Mouse (Mus musculus) stomach, embryonic 14.5 days (tissue): ENCODE results near the gene Brap. TPM values are rescaled to one million over a fixed set of nuclear protein-coding genes. Genes with fewer than 3 reads are reported as not detected.
A peak's percentile ranks its signal among the peaks of the same experiment; 100 is the strongest.
"Not testable (repeated sequence)": the region's sequence is repeated elsewhere in the genome, so short reads cannot be mapped to it uniquely, and the experiment has no call there.

Experiments
- ATAC-seq: fragments of 200-750 bp; cut with Nextera tagmentation; 2 replicates; pipeline ENCODE4 v1.8.0; 2017; ENCODE audit warnings: low read depth, moderate TSS enrichment; ENCODE audit not compliant: insufficient number of reproducible peaks, insufficient read depth, low FRiP score
- H3K27ac ChIP-seq: fragments of 300-500 bp; sonication (generic); 2 replicates; pipeline ENCODE4 v1.5.1; 2014; ENCODE audit warnings: mild to moderate bottlenecking, low read length, moderate library complexity, mixed read lengths
- H3K27me3 ChIP-seq: fragments of 300-500 bp; sonication (generic); 2 replicates; pipeline ENCODE4 v1.6.1; 2014; ENCODE audit warnings: low read length, control low read depth, mixed read lengths; ENCODE audit not compliant: control insufficient read depth, insufficient read depth
- H3K36me3 ChIP-seq: fragments of 300-500 bp; sonication (generic); 2 replicates; pipeline ENCODE4 v1.6.1; 2014; ENCODE audit warnings: mild to moderate bottlenecking, control low read depth, low read length, moderate library complexity, mixed read lengths; ENCODE audit not compliant: control insufficient read depth, insufficient read depth
- H3K4me1 ChIP-seq: fragments of 300-500 bp; sonication (generic); 2 replicates; pipeline ENCODE4 v1.6.1; 2014; ENCODE audit warnings: low read length, control low read depth, mixed read lengths; ENCODE audit not compliant: control insufficient read depth, insufficient read depth
- H3K4me2 ChIP-seq: fragments of 300-500 bp; sonication (generic); replicated peaks from 2 replicates; pipeline ENCODE4 v1.6.1; 2014; ENCODE audit warnings: low read depth, low read length, control low read depth
- H3K4me3 ChIP-seq: fragments of 300-500 bp; sonication (generic); 2 replicates; pipeline ENCODE4 v1.5.1; 2014; ENCODE audit warnings: low read depth, low read length, control low read depth
- H3K9ac ChIP-seq: fragments of 300-500 bp; sonication (generic); replicated peaks from 2 replicates; pipeline ENCODE4 v1.6.1; 2014; ENCODE audit warnings: low read depth, mild to moderate bottlenecking, control low read depth, low read length, moderate library complexity, mixed read lengths
- H3K9me3 ChIP-seq: fragments of 300-500 bp; sonication (generic); 2 replicates; pipeline ENCODE4 v1.6.1; 2016; ENCODE audit warnings: low read depth, low read length, control low read depth; ENCODE audit not compliant: control insufficient read depth
- WGBS: fragments of 180-500 bp; shearing (Covaris S2); extraction: QIAGEN DNeasy Blood & Tissue Kit; methylation state at CpG from one replicate; pipeline ENCODE4 v1.1.7; 2014; 5-methylcytosine and 5-hydroxymethylcytosine counted together
- polyA plus RNA-seq: library from polyadenylated mRNA; unstranded; fragments of >200 nt; fragmentation: Nextera tagmentation; extraction: Ambion mirVana; gene quantifications from 2 replicates; pipeline ENCODE4 v1.2.1, GENCODE M21; 2014

The Brap gene
- polyA plus RNA-seq, 1 experiment from 2014 or later: 30.8 TPM

GRCm38 (mm10) chr5:121686113-121686898, 25.9 kb downstream of the Brap start:
- no peak overlapping the region for H3K9ac ChIP-seq
- H3K4me2 ChIP-seq: no peak overlapping the region
- peaks cover 42% of the 10 kb centered on the region for H3K36me3 ChIP-seq
- H3K27me3 ChIP-seq: no peaks in the 10 kb centered on the region
- H3K4me1 ChIP-seq: no peaks in the 10 kb centered on the region
- ATAC-seq: no peak
- 80% methylated on average over 15 of the region's 15 CpGs for WGBS
- no peak overlapping the region for H3K27ac ChIP-seq
- no peak overlapping the region for H3K4me3 ChIP-seq
- H3K9me3 ChIP-seq: no peaks in the 10 kb centered on the region

GRCm38 (mm10) chr5:121690482-121691211, 30.3 kb downstream of the Brap start:
- no peak overlapping the region for H3K27ac ChIP-seq
- H3K27me3 ChIP-seq: no peaks in the 10 kb centered on the region
- ATAC-seq: no peak
- H3K4me2 ChIP-seq: no peak overlapping the region
- H3K4me3 ChIP-seq: no peak overlapping the region
- H3K36me3 ChIP-seq: peaks cover 9% of the 10 kb centered on the region
- WGBS: 73% methylated on average over 7 of the region's 7 CpGs
- H3K9me3 ChIP-seq: no peaks in the 10 kb centered on the region
- no peak overlapping the region for H3K9ac ChIP-seq
- no peaks in the 10 kb centered on the region for H3K4me1 ChIP-seq

GRCm38 (mm10) chr5:121691436-121691835, 31.1 kb downstream of the Brap start:
- not testable (repeated sequence) for H3K27me3 ChIP-seq, H3K4me3 ChIP-seq, H3K36me3 ChIP-seq, H3K9ac ChIP-seq, ATAC-seq, H3K4me2 ChIP-seq, H3K27ac ChIP-seq, H3K4me1 ChIP-seq, H3K9me3 ChIP-seq
- 90% methylated on average over 7 of the region's 7 CpGs for whole genome bisulfite sequencing

- Histone ChIP-seq H3K27me3 (no peaks in the 10 kb centered on the region), H3K4me2 (no peak overlapping the region), H3K4me1 (no peaks in the 10 kb centered on the region), H3K36me3 (no peaks in the 10 kb centered on the region), H3K4me3 (no peak overlapping the region), H3K9me3 (no peaks in the 10 kb centered on the region), H3K27ac (no peak overlapping the region), H3K9ac (no peak overlapping the region)
- ATAC-seq: no peak
- WGBS: 60% methylated on average over 4 of the region's 4 CpGs
These were observed 32.5 kb downstream of the Brap start for GRCm38 (mm10) chr5:121692897-121693296.

GRCm38 (mm10) chr5:121696761-121697160, 36.4 kb downstream of the Brap start:
- Histone ChIP-seq H3K9me3 (no peaks in the 10 kb centered on the region), H3K9ac (no peak overlapping the region), H3K27ac (no peak overlapping the region), H3K36me3 (no peaks in the 10 kb centered on the region), H3K4me2 (no peak overlapping the region), H3K4me1 (peaks cover 2% of the 10 kb centered on the region; the same call in 1 of the 2 replicates), H3K4me3 (no peak overlapping the region), H3K27me3 (no peaks in the 10 kb centered on the region)
- 65% methylated on average over 6 of the region's 6 CpGs for WGBS
- no peak for ATAC-seq

GRCm38 (mm10) chr5:121699891-121700290, 39.5 kb downstream of the Brap start:
- Histone ChIP-seq H3K27me3 (no peaks in the 10 kb centered on the region), H3K27ac (no peak overlapping the region), H3K36me3 (no peaks in the 10 kb centered on the region), H3K4me2 (no peak overlapping the region), H3K4me3 (no peak overlapping the region), H3K4me1 (peaks cover 8% of the 10 kb centered on the region; the same call in 1 of the 2 replicates), H3K9me3 (no peaks in the 10 kb centered on the region), H3K9ac (no peak overlapping the region)
- ATAC-seq: no peak
- 33% methylated on average over 5 of the region's 5 CpGs for WGBS

- Histone ChIP-seq H3K27me3 (no peaks in the 10 kb centered on the region), H3K4me1 (peaks cover 8% of the 10 kb centered on the region; the same call in 1 of the 2 replicates), H3K36me3 (no peaks in the 10 kb centered on the region), H3K9me3 (no peaks in the 10 kb centered on the region), H3K9ac (no peak overlapping the region), H3K4me3 (no peak overlapping the region), H3K27ac (no peak overlapping the region), H3K4me2 (0 out of 2 replicates have a peak overlapping the region, but pooled peaks have one; percentile 8)
- WGBS: 12% methylated on average over 11 of the region's 11 CpGs
- no peak for ATAC-seq
These were observed 40.1 kb downstream of the Brap start for GRCm38 (mm10) chr5:121700496-121700895.

GRCm38 (mm10) chr5:121701111-121701769, 40.9 kb downstream of the Brap start:
- Histone ChIP-seq H3K9ac (no peak overlapping the region), H3K4me2 (no peak overlapping the region), H3K27ac (no peak overlapping the region), H3K36me3 (no peaks in the 10 kb centered on the region), H3K27me3 (no peaks in the 10 kb centered on the region), H3K4me1 (peaks cover 8% of the 10 kb centered on the region; the same call in 1 of the 2 replicates), H3K9me3 (no peaks in the 10 kb centered on the region), H3K4me3 (no peak overlapping the region)
- no peak; the same call in 1 of the 2 replicates for ATAC-seq
- WGBS: 53% methylated on average over 8 of the region's 8 CpGs
